Mouse (Mus musculus): ENCODE measurements at regions not wholly inside any gene's neighbourhood (a gene's known extent, or its start where the extent isn't known, plus 50 kb on each side); places are given as distances from the start of the nearest gene placed in this dataset.
"Not testable (repeated sequence)": the region's sequence is repeated elsewhere in the genome, so short reads cannot be mapped to it uniquely, and the experiment has no call there.

GRCm38 (mm10) chr4:105844675-105845466 is 55.2 kb downstream of the Gm12728 start:
- DNase-seq: no peak

GRCm38 (mm10) chr4:105845998-105846989 is 56.6 kb downstream of the Gm12728 start:
- not testable (repeated sequence) for DNase-seq

GRCm38 (mm10) chr4:105853086-105853485 is 63.4 kb downstream of the Gm12728 start:
- DNase-seq: no peak

GRCm38 (mm10) chr4:105859052-105859864 is 69.6 kb downstream of the Gm12728 start:
- DNase-seq: no peak

GRCm38 (mm10) chr4:105860930-105861653 is 71.4 kb downstream of the Gm12728 start:
- no peak for DNase-seq

GRCm38 (mm10) chr4:105861654-105862037 is 72.0 kb downstream of the Gm12728 start:
- DNase-seq: no peak

GRCm38 (mm10) chr4:105870512-105870911 is 80.8 kb downstream of the Gm12728 start:
- DNase-seq: no peak

- no peak for DNase-seq
Observed at GRCm38 (mm10) chr4:105877246-105877645, 87.6 kb downstream of the Gm12728 start.

- DNase-seq: no peak
Observed at GRCm38 (mm10) chr4:105879891-105880290, 90.2 kb downstream of the Gm12728 start.

GRCm38 (mm10) chr4:105884791-105885190 is 95.1 kb downstream of the Gm12728 start:
- DNase-seq: no peak

- no peak for DNase-seq
Observed at GRCm38 (mm10) chr4:105891438-105891837, 101.8 kb downstream of the Gm12728 start.

- no peak for DNase-seq
Observed at GRCm38 (mm10) chr4:105892065-105892464, 102.4 kb downstream of the Gm12728 start.

- no peak for DNase-seq
Observed at GRCm38 (mm10) chr4:105895116-105895515, 105.4 kb downstream of the Gm12728 start.

- DNase-seq: no peak
Observed at GRCm38 (mm10) chr4:105898054-105898847, 108.6 kb downstream of the Gm12728 start.

GRCm38 (mm10) chr4:105904896-105905295 is 115.2 kb downstream of the Gm12728 start:
- DNase-seq: no peak

GRCm38 (mm10) chr4:105906411-105906810 is 116.7 kb downstream of the Gm12728 start:
- DNase-seq: no peak

- no peak for DNase-seq
Observed at GRCm38 (mm10) chr4:105907611-105908010, 117.9 kb downstream of the Gm12728 start.

GRCm38 (mm10) chr4:105908281-105908680 is 118.6 kb downstream of the Gm12728 start:
- DNase-seq: no peak

- DNase-seq: no peak
Observed at GRCm38 (mm10) chr4:105909272-105909671, 119.6 kb downstream of the Gm12728 start.

GRCm38 (mm10) chr4:105910666-105911065 is 121.0 kb downstream of the Gm12728 start:
- no peak for DNase-seq

GRCm38 (mm10) chr4:105911678-105912077 is 122.0 kb downstream of the Gm12728 start:
- no peak for DNase-seq

Data from spleen, adult 18-20 months (tissue).